8 mouse cellular contexts compared by ENCODE assay signal in genomic region chr2:59611831-59612732, GRCm38 (mm10). TPM values are rescaled to one million over a fixed set of nuclear protein-coding genes. Genes with fewer than 3 reads are reported as not detected.
DNase-seq lines count a peak whose midpoint lies in the region; ATAC-seq and TF ChIP-seq lines count a peak whose summit lies in the region.

Gene Tanc1, plus strand, starts transcription at chr2:59612042.

- WGBS in intestine, postnatal 0 days: under 1% methylated on average over 93 of the region's 99 CpGs
- under 1% methylated on average over 99 of the region's 99 CpGs for WGBS in limb, embryonic 10.5 days
- WGBS in midbrain, embryonic 11.5 days: under 1% methylated on average over 97 of the region's 99 CpGs
- under 1% methylated on average over 99 of the region's 99 CpGs for WGBS in small intestine, adult 2 months

- DNase-seq in adrenal gland, postnatal 10 days: peak; percentile 96
- DNase-seq in embryo, embryonic 11.5 days (ENCODE audit: low read depth, low spot score): peak; percentile 69
- DNase-seq in limb, embryonic 10.5 days (ENCODE audit: low spot score): peak; percentile 92
- peak; percentile 96 for DNase-seq in midbrain, embryonic 11.5 days (ENCODE audit: low spot score, missing footprints)

- peak within 1 kb of the TSS; percentile 97 for H3K27ac ChIP-seq in intestine, postnatal 0 days (ENCODE audit: low read depth, low read length)
- H3K27ac ChIP-seq in limb, embryonic 10.5 days: peak within 1 kb of the TSS; percentile 99
- peak within 1 kb of the TSS; percentile 17; the same call in 1 of the 2 replicates for H3K27ac ChIP-seq in midbrain, embryonic 11.5 days (ENCODE audit: low read depth, low read length)
- H3K27ac ChIP-seq in small intestine, adult 2 months (ENCODE audit: insufficient read depth, low read depth, low read length): peak within 1 kb of the TSS; percentile 79

- peak within 1 kb of the TSS; percentile 98 for H3K4me3 ChIP-seq in intestine, postnatal 0 days (ENCODE audit: low read depth, low read length)
- H3K4me3 ChIP-seq in limb, embryonic 10.5 days: peak within 1 kb of the TSS; percentile 99
- peak within 1 kb of the TSS; percentile 56 for H3K4me3 ChIP-seq in midbrain, embryonic 11.5 days (ENCODE audit: low read depth, low read length)
- H3K4me3 ChIP-seq in small intestine, adult 2 months (ENCODE audit: low read depth, low read length): peak within 1 kb of the TSS; percentile 99

- H3K4me1 ChIP-seq in intestine, postnatal 0 days (replicated peaks; ENCODE audit: control insufficient read depth, insufficient read depth, low read length): peaks cover 11% of the 10 kb centered on the region; the same call in 1 of the 2 replicates
- H3K4me1 ChIP-seq in limb, embryonic 10.5 days: peaks cover 83% of the 10 kb centered on the region
- H3K4me1 ChIP-seq in midbrain, embryonic 11.5 days (ENCODE audit: control insufficient read depth, insufficient read depth, low read length): peaks cover 16% of the 10 kb centered on the region
- H3K4me1 ChIP-seq in small intestine, adult 2 months (ENCODE audit: control insufficient read depth, insufficient read depth, insufficient read length, low read length): peaks cover 11% of the 10 kb centered on the region; the same call in 1 of the 2 replicates

- TF ChIP-seq CTCF in intestine, postnatal 0 days (IDR thresholded peaks at IDR 0.05; ENCODE audit: low read depth): 0 out of 2 replicates have a peak, but pooled peaks have one; percentile 4
- no peak for TF ChIP-seq CTCF in small intestine, adult 2 months (IDR thresholded peaks at IDR 0.05; ENCODE audit: extremely low read depth, insufficient read length, insufficient replicate concordance, low read depth, low read length)

- peak; percentile 79 for TF ChIP-seq POLR2A in small intestine, adult 2 months (IDR thresholded peaks at IDR 0.05; ENCODE audit: low read depth, low read length)

- H3K4me2 ChIP-seq in intestine, postnatal 0 days (replicated peaks; ENCODE audit: low read depth): peak within 1 kb of the TSS; percentile 79
- peak within 1 kb of the TSS; percentile 98 for H3K4me2 ChIP-seq in midbrain, embryonic 11.5 days

- no peaks in the 10 kb centered on the region for H3K36me3 ChIP-seq in intestine, postnatal 0 days (ENCODE audit: control insufficient read depth, insufficient read depth)
- peaks cover 5% of the 10 kb centered on the region; the same call in 1 of the 2 replicates for H3K36me3 ChIP-seq in limb, embryonic 10.5 days
- no peaks in the 10 kb centered on the region for H3K36me3 ChIP-seq in midbrain, embryonic 11.5 days (ENCODE audit: control insufficient read depth, insufficient read depth, low read length)
- no peaks in the 10 kb centered on the region for H3K36me3 ChIP-seq in small intestine, adult 2 months (ENCODE audit: control insufficient read depth, insufficient read depth, low read length)

- H3K9me3 ChIP-seq in intestine, postnatal 0 days (ENCODE audit: control insufficient read depth): no peaks in the 10 kb centered on the region
- H3K9me3 ChIP-seq in limb, embryonic 10.5 days (replicated peaks): no peaks in the 10 kb centered on the region
- no peaks in the 10 kb centered on the region for H3K9me3 ChIP-seq in midbrain, embryonic 11.5 days (ENCODE audit: control insufficient read depth, low read length)

- ATAC-seq in granulocyte monocyte progenitor cell, adult 5-6 weeks (replicated peaks; ENCODE audit: poor library complexity, severe bottlenecking): peak; percentile 91
- ATAC-seq in intestine, postnatal 0 days: peak; percentile 95
- peak; percentile 92 for ATAC-seq in midbrain, embryonic 11.5 days (ENCODE audit: low FRiP score)
- ATAC-seq in erythroid progenitor cell, adult 5-6 weeks (replicated peaks; ENCODE audit: low FRiP score, poor library complexity, severe bottlenecking): no peak

- peak within 1 kb of the TSS; percentile 95 for H3K9ac ChIP-seq in intestine, postnatal 0 days (ENCODE audit: low read depth, low read length)
- peak within 1 kb of the TSS; percentile 68 for H3K9ac ChIP-seq in midbrain, embryonic 11.5 days (ENCODE audit: low read length)

- H3K27me3 ChIP-seq in intestine, postnatal 0 days (replicated peaks; ENCODE audit: control insufficient read depth, insufficient read depth, low read length): no peaks in the 10 kb centered on the region
- H3K27me3 ChIP-seq in limb, embryonic 10.5 days (ENCODE audit: low read depth, poor library complexity, severe bottlenecking): no peaks in the 10 kb centered on the region
- peaks cover 10% of the 10 kb centered on the region; the same call in 1 of the 2 replicates for H3K27me3 ChIP-seq in midbrain, embryonic 11.5 days (ENCODE audit: control insufficient read depth, insufficient read depth, low read length)
- H3K27me3 ChIP-seq in small intestine, adult 2 months (ENCODE audit: control insufficient read depth, insufficient read depth, low read length): no peaks in the 10 kb centered on the region

RNA-seq across cellular contexts. Expression of gene Tanc1, which starts in this region (rescaled TPM):
- 10 to 100 TPM; 18.9 to 31.4 TPM for total RNA-seq in adrenal gland, postnatal 10 days (2021)
- 3.2 and 15.6 TPM in 2 replicates for total RNA-seq in granulocyte monocyte progenitor cell, adult 5-6 weeks (2014; fragmentation: Nextera tagmentation)
- 2.0 and 3.6 TPM in 2 replicates for total RNA-seq in granulocyte monocyte progenitor cell, adult 5-6 weeks (2017)
- polyA plus RNA-seq in intestine, postnatal 0 days (2015; fragmentation: Nextera tagmentation; extraction: Ambion mirVana): 8.5 and 10.1 TPM in 2 replicates
- 65.4 and 85.4 TPM in 2 replicates for polyA plus RNA-seq in limb, embryonic 10.5 days (2016; fragmentation: Nextera tagmentation; extraction: Ambion mirVana)
- polyA plus RNA-seq in midbrain, embryonic 11.5 days (2014; fragmentation: Nextera tagmentation; extraction: Ambion mirVana): 6.2 and 6.7 TPM in 2 replicates
- polyA plus RNA-seq in small intestine, adult 2 months (2012; rRNA removed): 4.2 and 7.2 TPM in 2 replicates
- 0.36 and 0.84 TPM in 2 replicates for total RNA-seq in erythroid progenitor cell, adult 5-6 weeks (2015; ENCODE audit: low replicate concordance)
- total RNA-seq in erythroid progenitor cell, adult 5-6 weeks (2017; ENCODE audit: low replicate concordance): 0.45 and 2.7 TPM in 2 replicates

Comparison
In these comparisons a context has a peak if more than half of its experiments do, and no peak if none do; other contexts are left out.
1. H3K27ac ChIP-seq: peak in every context shown above with its lines; median percentile 99 in limb, embryonic 10.5 days; 97 in intestine, postnatal 0 days; 79 in small intestine, adult 2 months; 17 in midbrain, embryonic 11.5 days.